Mouse (Mus musculus): ENCODE measurements around the gene Lrrc1. TPM values are rescaled to one million over a fixed set of nuclear protein-coding genes. Genes with fewer than 3 reads are reported as not detected.

Gene Lrrc1
- total RNA-seq, 2 experiments from 2014 or later = 17.2 to 18.4 TPM

- intact Hi-C loops (cut with DNase I) = no loop called here
These were observed 70.1 kb downstream of the Lrrc1 start for GRCm38 (mm10) chr9:77474535-77474934.

GRCm38 (mm10) chr9:77472557-77472956 is 72.1 kb downstream of the Lrrc1 start:
- intact Hi-C loops (cut with DNase I) = no loop called here
- DNase-seq (ENCODE audit: low spot score) = no peak

More at GRCm38 (mm10) chr9:77474535-77474934, 70.1 kb downstream of the Lrrc1 start:
- DNase-seq (ENCODE audit: low spot score) = no peak

- intact Hi-C loops (cut with DNase I) = no loop called here
- no peak for DNase-seq (ENCODE audit: low spot score)
These were observed 72.9 kb downstream of the Lrrc1 start for GRCm38 (mm10) chr9:77471646-77472220.

GRCm38 (mm10) chr9:77469791-77470607 is 74.7 kb downstream of the Lrrc1 start:
- DNase-seq (ENCODE audit: low spot score) = no peak
- intact Hi-C loops (cut with DNase I) = loop anchor here (5.0 kb wide), 1 partner anchor 72 kb away; the partner anchor contains the start of gene Lrrc1

GRCm38 (mm10) chr9:77466926-77467325 is 77.7 kb downstream of the Lrrc1 start:
- DNase-seq (ENCODE audit: low spot score) = no peak
- intact Hi-C loops (cut with DNase I) = loop anchor here (5.0 kb wide), 1 partner anchor 75 kb away; the partner anchor contains the start of gene Lrrc1

- intact Hi-C loops (cut with DNase I) = loop anchor here (5.0 kb wide), 1 partner anchor 77 kb away; the partner anchor contains the start of gene Lrrc1
- DNase-seq (ENCODE audit: low spot score) = no peak
These were observed 79.3 kb downstream of the Lrrc1 start for GRCm38 (mm10) chr9:77465401-77465800.

- intact Hi-C loops (cut with DNase I) = no loop called here
- no peak for DNase-seq (ENCODE audit: low spot score)
These were observed 80.8 kb downstream of the Lrrc1 start for GRCm38 (mm10) chr9:77463861-77464260.

- DNase-seq (ENCODE audit: low spot score) = no peak
- intact Hi-C loops (cut with DNase I) = no loop called here
These were observed 81.5 kb downstream of the Lrrc1 start for GRCm38 (mm10) chr9:77463195-77463594.

- no peak for DNase-seq (ENCODE audit: low spot score)
- intact Hi-C loops (cut with DNase I) = no loop called here
These were observed 83.2 kb downstream of the Lrrc1 start for GRCm38 (mm10) chr9:77461371-77461915.

- DNase-seq (ENCODE audit: low spot score) = no peak
- intact Hi-C loops (cut with DNase I) = no loop called here
These were observed 84.3 kb downstream of the Lrrc1 start for GRCm38 (mm10) chr9:77460408-77460807.

GRCm38 (mm10) chr9:77459365-77459764 is 85.3 kb downstream of the Lrrc1 start:
- intact Hi-C loops (cut with DNase I) = no loop called here
- DNase-seq (ENCODE audit: low spot score) = no peak

- DNase-seq (ENCODE audit: low spot score) = no peak
- intact Hi-C loops (cut with DNase I) = no loop called here
These were observed 88.4 kb downstream of the Lrrc1 start for GRCm38 (mm10) chr9:77456169-77456826.

GRCm38 (mm10) chr9:77455439-77456168 is 89.1 kb downstream of the Lrrc1 start:
- intact Hi-C loops (cut with DNase I) = no loop called here
- DNase-seq (ENCODE audit: low spot score) = no peak

- intact Hi-C loops (cut with DNase I) = no loop called here
- DNase-seq (ENCODE audit: low spot score) = no peak
These were observed 92.4 kb downstream of the Lrrc1 start for GRCm38 (mm10) chr9:77452046-77452807.

- no peak for DNase-seq (ENCODE audit: low spot score)
- intact Hi-C loops (cut with DNase I) = no loop called here
These were observed 94.2 kb downstream of the Lrrc1 start for GRCm38 (mm10) chr9:77450447-77450846.

- intact Hi-C loops (cut with DNase I) = no loop called here
- no peak for DNase-seq (ENCODE audit: low spot score)
These were observed 99.8 kb downstream of the Lrrc1 start for GRCm38 (mm10) chr9:77444876-77445275.

GRCm38 (mm10) chr9:77439371-77439770 is 105.3 kb downstream of the Lrrc1 start:
- intact Hi-C loops (cut with DNase I) = no loop called here
- DNase-seq (ENCODE audit: low spot score) = no peak

GRCm38 (mm10) chr9:77438836-77439271 is 105.8 kb downstream of the Lrrc1 start:
- intact Hi-C loops (cut with DNase I) = no loop called here
- no peak for DNase-seq (ENCODE audit: low spot score)

GRCm38 (mm10) chr9:77437131-77437530 is 107.5 kb downstream of the Lrrc1 start:
- DNase-seq (ENCODE audit: low spot score) = no peak
- intact Hi-C loops (cut with DNase I) = no loop called here

Measured in heart, postnatal 25 days (tissue).